24 mouse cellular contexts compared by ENCODE assay signal in the genomic region with DNA sequence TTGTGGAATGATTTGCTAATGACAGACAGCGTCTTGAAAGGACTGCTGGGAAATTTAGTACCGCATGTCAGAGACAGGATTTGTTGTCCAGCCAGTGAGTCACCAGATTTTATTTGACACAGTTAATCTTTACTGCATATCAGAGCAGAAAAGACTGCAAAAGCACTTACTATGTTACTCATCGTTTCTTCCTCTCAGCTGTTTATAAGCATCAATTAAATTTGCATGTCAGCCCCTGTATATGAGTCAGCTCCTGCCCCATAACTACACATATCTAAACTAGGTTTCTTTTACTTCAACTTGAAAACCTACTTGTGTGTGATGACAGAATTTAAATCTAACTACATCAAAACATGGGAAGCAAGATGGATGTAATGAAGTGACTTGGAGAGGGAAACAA.
DNase-seq lines count a peak whose midpoint lies in the region; ATAC-seq and TF ChIP-seq lines count a peak whose summit lies in the region.
"Had no signal": no experiment of that assay in that cellular context is flagged by ENCODE, and none has a peak within 500 bp of the region (broad histone marks: within the 10 kb centered on the region; RNA-seq: fewer than 3 reads in every experiment).

No protein-coding gene starts in this region.

- H3K4me1 ChIP-seq in kidney, postnatal 0 days (replicated peaks; ENCODE audit: insufficient read depth, low read length): no peaks in the 10 kb centered on the region
- H3K4me1 ChIP-seq in kidney, embryonic 16.5 days (ENCODE audit: insufficient read depth, low read length): no peaks in the 10 kb centered on the region
- H3K4me1 ChIP-seq: forebrain, embryonic 10.5 days; forebrain, embryonic 13.5 days; heart, embryonic 12.5 days; heart, embryonic 15.5 days; hindbrain, embryonic 10.5 days; hindbrain, embryonic 15.5 days had no signal

- DNase-seq in adrenal gland, adult 2 months: peak; percentile 4
- no peak for DNase-seq in adrenal gland, adult 8-10 months
- peak; percentile 2 for DNase-seq in kidney, postnatal 0 days (ENCODE audit: low spot score)
- peak; percentile 13 for DNase-seq in brain, adult 2 months (ENCODE audit: low read depth, low spot score)
- no peak for DNase-seq in lung, postnatal 25 days (ENCODE audit: low spot score)
- DNase-seq: adrenal gland, postnatal 14 days; cerebellum, adult 18-20 months; cerebellum, adult 9-10 months; cerebellum, postnatal 14 days; gastrocnemius, postnatal 25 days; heart, adult 18-20 months; heart, postnatal 10 days; heart, postnatal 36 days had no signal

- H3K4me3 ChIP-seq in kidney, postnatal 0 days (replicated peaks; ENCODE audit: low read depth, low read length): no peak overlapping the region
- H3K4me3 ChIP-seq in kidney, embryonic 16.5 days (ENCODE audit: low read length): no peak overlapping the region
- H3K4me3 ChIP-seq: forebrain, embryonic 10.5 days; forebrain, embryonic 13.5 days; heart, embryonic 12.5 days; heart, embryonic 15.5 days; hindbrain, embryonic 10.5 days; hindbrain, embryonic 15.5 days had no signal

- H3K27ac ChIP-seq in kidney, postnatal 0 days: no peak overlapping the region
- no peak overlapping the region for H3K27ac ChIP-seq in kidney, embryonic 16.5 days (ENCODE audit: low read length)
- H3K27ac ChIP-seq: forebrain, embryonic 10.5 days; forebrain, embryonic 13.5 days; heart, embryonic 15.5 days; hindbrain, embryonic 10.5 days; hindbrain, embryonic 15.5 days had no signal

- no peak overlapping the region for H3K9ac ChIP-seq in kidney, postnatal 0 days (ENCODE audit: low read depth, low read length)
- no peak overlapping the region for H3K9ac ChIP-seq in kidney, embryonic 16.5 days (replicated peaks; ENCODE audit: low read length)
- H3K9ac ChIP-seq: forebrain, embryonic 13.5 days; heart, embryonic 12.5 days; heart, embryonic 15.5 days; hindbrain, embryonic 15.5 days had no signal

- 66% methylated on average over 3 of the region's 3 CpGs for WGBS in kidney, postnatal 0 days
- WGBS in kidney, embryonic 16.5 days: 69% methylated on average over 3 of the region's 3 CpGs

- no peaks in the 10 kb centered on the region for H3K36me3 ChIP-seq in kidney, postnatal 0 days (ENCODE audit: insufficient read depth, low read length)
- H3K36me3 ChIP-seq in kidney, embryonic 16.5 days (ENCODE audit: insufficient read depth, low read length): no peaks in the 10 kb centered on the region
- H3K36me3 ChIP-seq: forebrain, embryonic 10.5 days; heart, embryonic 12.5 days; heart, embryonic 15.5 days; hindbrain, embryonic 10.5 days; hindbrain, embryonic 15.5 days had no signal

- H3K9me3 ChIP-seq in kidney, postnatal 0 days (replicated peaks; ENCODE audit: low read length): no peaks in the 10 kb centered on the region
- no peaks in the 10 kb centered on the region; the same call in 1 of the 2 replicates for H3K9me3 ChIP-seq in kidney, embryonic 16.5 days (ENCODE audit: low read length)
- H3K9me3 ChIP-seq: forebrain, embryonic 10.5 days; forebrain, embryonic 13.5 days; heart, embryonic 12.5 days; heart, embryonic 15.5 days; hindbrain, embryonic 10.5 days; hindbrain, embryonic 15.5 days had no signal

- no peak for TF ChIP-seq CTCF in kidney, postnatal 0 days (IDR thresholded peaks at IDR 0.05; ENCODE audit: low read depth)

- no peak for ATAC-seq in kidney, postnatal 0 days (replicated peaks; ENCODE audit: low FRiP score, low read depth)
- no peak for ATAC-seq in kidney, embryonic 16.5 days (ENCODE audit: low FRiP score, low TSS enrichment)
- ATAC-seq: activated CD4-positive, CD25-positive, alpha-beta regulatory T cell, adult 4 months; CD4-positive, CD25-positive, alpha-beta regulatory T cell, adult 4 months; forebrain, embryonic 13.5 days; forebrain, embryonic 16.5 days; intestine, postnatal 0 days had no signal

- no peak overlapping the region for H3K4me2 ChIP-seq in kidney, postnatal 0 days (ENCODE audit: low read length)
- no peak overlapping the region for H3K4me2 ChIP-seq in kidney, embryonic 16.5 days (replicated peaks; ENCODE audit: low read depth, low read length)
- H3K4me2 ChIP-seq: forebrain, embryonic 13.5 days; heart, embryonic 12.5 days; heart, embryonic 15.5 days; hindbrain, embryonic 15.5 days had no signal

- no peaks in the 10 kb centered on the region for H3K27me3 ChIP-seq in kidney, postnatal 0 days (ENCODE audit: insufficient read depth, low read length)
- H3K27me3 ChIP-seq in kidney, embryonic 16.5 days (ENCODE audit: insufficient read depth, low read length): no peaks in the 10 kb centered on the region
- H3K27me3 ChIP-seq: forebrain, embryonic 13.5 days; heart, embryonic 12.5 days; heart, embryonic 15.5 days; hindbrain, embryonic 15.5 days had no signal

Comparison
In these comparisons a context has a peak if more than half of its experiments do, and no peak if none do; other contexts are left out.
1. DNase-seq: peak in adrenal gland, adult 2 months (single experiment), kidney, postnatal 0 days (single experiment) and brain, adult 2 months (single experiment); none in adrenal gland, adult 8-10 months (single experiment) and lung, postnatal 25 days (single experiment).